Mouse (Mus musculus): ENCODE results near the gene Herpud1. TPM values are rescaled to one million over a fixed set of nuclear protein-coding genes. Genes with fewer than 3 reads are reported as not detected.

Gene Herpud1
- polyA plus RNA-seq, 1 experiment from 2014 or later = 105 TPM

DNA sequence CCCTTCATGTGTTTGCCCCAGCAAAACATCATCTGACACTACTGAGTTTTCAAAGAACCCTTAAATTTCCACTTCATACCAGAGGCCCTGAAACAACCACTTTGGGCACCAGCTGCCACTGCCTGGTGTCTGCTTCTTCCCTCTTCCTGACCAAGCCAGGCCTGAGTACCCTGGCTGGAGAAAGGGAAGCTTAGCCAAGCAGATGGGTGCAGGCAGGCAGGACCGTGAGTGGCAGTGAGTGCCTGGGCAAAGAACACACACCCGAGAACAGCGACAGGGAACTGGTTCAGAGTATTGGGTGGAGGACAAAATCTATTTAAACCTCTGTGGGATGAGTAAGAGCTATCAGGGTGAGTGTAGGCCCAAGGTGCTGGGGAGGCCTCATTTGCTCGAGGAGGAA is 42.2 kb downstream of the Herpud1 start:
- peaks cover 11% of the 10 kb centered on the region for H3K27me3 ChIP-seq (ENCODE audit: control insufficient read depth, insufficient read depth, low read length)

DNA sequence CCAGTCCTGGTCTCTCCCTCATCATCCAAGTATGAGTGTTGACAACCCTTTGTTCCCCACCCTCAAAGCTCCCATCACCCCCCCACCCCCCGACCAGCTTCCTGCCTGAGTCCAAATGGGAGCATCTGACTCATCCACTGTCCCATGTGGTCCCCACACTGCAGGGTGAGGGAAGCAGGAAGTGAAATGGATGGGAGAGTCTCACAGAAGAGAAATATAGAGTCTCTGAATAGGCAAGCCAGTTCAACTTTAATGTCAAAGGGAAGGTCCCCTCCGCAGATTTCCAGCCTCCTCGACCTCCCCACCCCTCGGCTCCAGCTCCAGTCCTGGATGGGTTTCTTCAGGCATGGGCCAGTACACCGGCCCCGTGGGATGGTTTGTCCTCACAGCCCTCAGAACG is 43.1 kb downstream of the Herpud1 start:
- Histone ChIP-seq H3K27ac (replicated peaks in 1 of 2; ENCODE audit: control insufficient read depth in 1 of 2, insufficient read depth in 1 of 2, low read depth in 2 of 2, low read length in 2 of 2) (no peak overlapping the region), H3K4me3 (ENCODE audit: control insufficient read depth in 1 of 2, insufficient read depth in 1 of 2, low read depth in 1 of 2, low read length in 2 of 2) (no peak overlapping the region), H3K36me3 (ENCODE audit: control insufficient read depth, insufficient read depth, low read length) (no peaks in the 10 kb centered on the region), H3K4me1 (ENCODE audit: control insufficient read depth in 2 of 2, insufficient read depth in 2 of 2, low read length in 2 of 2) (peaks cover 4 to 5% of the 10 kb centered on the region in 2 experiments), H3K27me3 (ENCODE audit: control insufficient read depth, insufficient read depth, low read length) (peaks cover 17% of the 10 kb centered on the region), H3K4me2 (ENCODE audit: low read length) (no peak overlapping the region), H3K9ac (ENCODE audit: low read length) (no peak overlapping the region), H3K9me3 (ENCODE audit: control insufficient read depth, low read length) (no peaks in the 10 kb centered on the region)
- 73% methylated on average over 7 of the region's 7 CpGs for WGBS
- ATAC-seq (ENCODE audit: insufficient number of reproducible peaks, insufficient read depth, low FRiP score, low read depth) = no peak

More for the DNA sequence above, 42.2 kb downstream of the Herpud1 start:
- 58% methylated on average over 4 of the region's 4 CpGs for WGBS
- no peaks in the 10 kb centered on the region for H3K36me3 ChIP-seq (ENCODE audit: control insufficient read depth, insufficient read depth, low read length)
- no peak for ATAC-seq (ENCODE audit: insufficient number of reproducible peaks, insufficient read depth, low FRiP score, low read depth)
- no peaks in the 10 kb centered on the region for H3K4me1 ChIP-seq (ENCODE audit: control insufficient read depth in 2 of 2, insufficient read depth in 2 of 2, low read length in 2 of 2)
- no peaks in the 10 kb centered on the region for H3K9me3 ChIP-seq (ENCODE audit: control insufficient read depth, low read length)
- no peak overlapping the region for H3K4me2 ChIP-seq (ENCODE audit: low read length)
- H3K9ac ChIP-seq (ENCODE audit: low read length) = no peak overlapping the region
- no peak overlapping the region for H3K4me3 ChIP-seq (ENCODE audit: control insufficient read depth in 1 of 2, insufficient read depth in 1 of 2, low read depth in 1 of 2, low read length in 2 of 2)
- H3K27ac ChIP-seq (replicated peaks in 1 of 2; ENCODE audit: control insufficient read depth in 1 of 2, insufficient read depth in 1 of 2, low read depth in 2 of 2, low read length in 2 of 2) = no peak overlapping the region

DNA sequence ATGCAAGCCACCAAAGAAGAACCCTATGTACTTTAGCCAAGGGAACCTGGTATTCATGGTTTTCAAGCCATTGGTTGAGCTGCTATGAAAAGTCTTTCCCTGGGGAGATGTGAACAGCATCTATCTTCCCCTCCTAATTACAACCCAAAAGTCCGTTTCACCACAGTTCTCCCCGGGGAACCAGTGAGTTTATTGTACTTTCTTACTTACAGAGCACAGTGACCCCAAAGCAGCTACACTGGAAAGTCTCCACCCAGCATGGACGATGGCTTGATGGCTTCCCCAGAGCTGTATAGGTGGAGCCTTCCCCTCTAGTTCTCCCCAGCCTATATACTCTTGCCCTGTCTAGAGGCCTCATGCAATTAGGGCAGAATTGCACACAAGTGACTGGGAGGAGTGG is 46.0 kb downstream of the Herpud1 start:
- Histone ChIP-seq H3K9ac (ENCODE audit: low read length) (no peak overlapping the region), H3K4me3 (ENCODE audit: control insufficient read depth in 1 of 2, insufficient read depth in 1 of 2, low read depth in 1 of 2, low read length in 2 of 2) (no peak overlapping the region), H3K4me1 (ENCODE audit: control insufficient read depth in 2 of 2, insufficient read depth in 2 of 2, low read length in 2 of 2) (peaks cover 4 to 5% of the 10 kb centered on the region in 2 experiments), H3K27me3 (ENCODE audit: control insufficient read depth, insufficient read depth, low read length) (peaks cover 25% of the 10 kb centered on the region), H3K36me3 (ENCODE audit: control insufficient read depth, insufficient read depth, low read length) (no peaks in the 10 kb centered on the region), H3K27ac (replicated peaks in 1 of 2; ENCODE audit: control insufficient read depth in 1 of 2, insufficient read depth in 1 of 2, low read depth in 2 of 2, low read length in 2 of 2) (no peak overlapping the region), H3K9me3 (ENCODE audit: control insufficient read depth, low read length) (no peaks in the 10 kb centered on the region), H3K4me2 (ENCODE audit: low read length) (no peak overlapping the region)
- ATAC-seq (ENCODE audit: insufficient number of reproducible peaks, insufficient read depth, low FRiP score, low read depth) = no peak
- 78% methylated on average over 3 of the region's 3 CpGs for WGBS

DNA sequence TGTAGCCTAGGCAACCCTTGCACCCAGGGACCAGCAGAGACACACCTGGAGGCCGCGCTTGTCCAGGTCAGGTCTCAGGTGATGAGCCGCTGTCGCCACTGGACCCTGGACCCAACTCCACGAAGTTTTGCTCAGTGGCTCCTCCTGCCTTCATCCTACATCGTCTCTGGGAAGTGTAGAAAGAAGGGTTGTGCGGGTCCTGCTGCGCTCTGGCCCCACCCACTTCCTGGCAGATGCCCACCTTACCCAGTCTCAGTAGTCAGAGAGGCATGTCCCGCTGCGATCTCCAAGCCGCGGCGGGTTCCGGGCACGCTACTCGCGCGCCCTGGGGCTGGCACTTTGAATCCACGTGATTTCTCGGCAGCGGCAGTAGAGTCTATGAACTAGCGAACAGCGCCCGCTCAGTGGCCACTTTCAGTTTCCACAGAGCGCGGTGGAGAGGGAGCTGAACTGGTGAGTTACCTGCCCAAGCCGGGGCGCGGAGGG is 47.8 kb downstream of the Herpud1 start, which contains the start of gene Nlrc5:
Nlrc5 (plus strand) TSS at position 376 of the 486 bp plus-strand sequence.
- Histone ChIP-seq H3K36me3 (ENCODE audit: control insufficient read depth, insufficient read depth, low read length) (no peaks in the 10 kb centered on the region), H3K27me3 (ENCODE audit: control insufficient read depth, insufficient read depth, low read length) (peaks cover 26% of the 10 kb centered on the region), H3K9me3 (ENCODE audit: control insufficient read depth, low read length) (no peaks in the 10 kb centered on the region), H3K9ac (ENCODE audit: low read length) (peak within 1 kb of the TSS; percentile 66), H3K4me3 (ENCODE audit: control insufficient read depth in 1 of 2, insufficient read depth in 1 of 2, low read depth in 1 of 2, low read length in 2 of 2) (peak within 1 kb of the TSS; percentile 48 to 68), H3K4me1 (ENCODE audit: control insufficient read depth in 2 of 2, insufficient read depth in 2 of 2, low read length in 2 of 2) (peaks cover 4 to 5% of the 10 kb centered on the region in 2 experiments), H3K27ac (replicated peaks in 1 of 2; ENCODE audit: control insufficient read depth in 1 of 2, insufficient read depth in 1 of 2, low read depth in 2 of 2, low read length in 2 of 2) (no peak within 1 kb of the TSS), H3K4me2 (ENCODE audit: low read length) (peak within 1 kb of the TSS; percentile 91)
- 2% methylated on average over 29 of the region's 29 CpGs for WGBS
- ATAC-seq (ENCODE audit: insufficient number of reproducible peaks, insufficient read depth, low FRiP score, low read depth) = no peak

DNA sequence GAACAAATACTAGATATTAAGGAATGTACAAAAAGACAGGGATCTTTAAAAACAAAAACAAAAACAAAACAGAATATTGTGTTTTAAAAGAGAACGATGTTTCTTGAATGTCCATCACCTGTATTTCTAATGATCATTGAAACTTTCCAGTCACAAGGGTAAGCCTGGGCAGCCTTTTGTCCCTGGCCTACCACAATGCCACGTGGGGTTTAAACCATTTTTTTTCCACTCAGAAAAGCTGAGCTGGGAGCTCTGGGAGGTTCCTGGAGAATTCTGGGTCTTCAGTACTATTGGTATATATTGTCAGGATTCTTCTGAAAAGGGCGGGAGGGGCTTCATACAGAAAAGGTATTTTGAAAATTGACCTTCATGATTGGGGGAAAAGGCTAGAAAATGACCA is 48.7 kb downstream of the Herpud1 start:
- H3K36me3 ChIP-seq (ENCODE audit: control insufficient read depth, insufficient read depth, low read length) = no peaks in the 10 kb centered on the region
- H3K27me3 ChIP-seq (ENCODE audit: control insufficient read depth, insufficient read depth, low read length) = peaks cover 26% of the 10 kb centered on the region
- H3K4me1 ChIP-seq (ENCODE audit: control insufficient read depth in 2 of 2, insufficient read depth in 2 of 2, low read length in 2 of 2) = peaks cover 4 to 5% of the 10 kb centered on the region in 2 experiments
- H3K27ac ChIP-seq (replicated peaks in 1 of 2; ENCODE audit: control insufficient read depth in 1 of 2, insufficient read depth in 1 of 2, low read depth in 2 of 2, low read length in 2 of 2) = no peak overlapping the region
- 77% methylated on average over 3 of the region's 3 CpGs for WGBS
- no peaks in the 10 kb centered on the region for H3K9me3 ChIP-seq (ENCODE audit: control insufficient read depth, low read length)
- no peak overlapping the region for H3K4me2 ChIP-seq (ENCODE audit: low read length)
- no peak overlapping the region for H3K9ac ChIP-seq (ENCODE audit: low read length)
- no peak overlapping the region for H3K4me3 ChIP-seq (ENCODE audit: control insufficient read depth in 1 of 2, insufficient read depth in 1 of 2, low read depth in 1 of 2, low read length in 2 of 2)
- ATAC-seq (ENCODE audit: insufficient number of reproducible peaks, insufficient read depth, low FRiP score, low read depth) = no peak

DNA sequence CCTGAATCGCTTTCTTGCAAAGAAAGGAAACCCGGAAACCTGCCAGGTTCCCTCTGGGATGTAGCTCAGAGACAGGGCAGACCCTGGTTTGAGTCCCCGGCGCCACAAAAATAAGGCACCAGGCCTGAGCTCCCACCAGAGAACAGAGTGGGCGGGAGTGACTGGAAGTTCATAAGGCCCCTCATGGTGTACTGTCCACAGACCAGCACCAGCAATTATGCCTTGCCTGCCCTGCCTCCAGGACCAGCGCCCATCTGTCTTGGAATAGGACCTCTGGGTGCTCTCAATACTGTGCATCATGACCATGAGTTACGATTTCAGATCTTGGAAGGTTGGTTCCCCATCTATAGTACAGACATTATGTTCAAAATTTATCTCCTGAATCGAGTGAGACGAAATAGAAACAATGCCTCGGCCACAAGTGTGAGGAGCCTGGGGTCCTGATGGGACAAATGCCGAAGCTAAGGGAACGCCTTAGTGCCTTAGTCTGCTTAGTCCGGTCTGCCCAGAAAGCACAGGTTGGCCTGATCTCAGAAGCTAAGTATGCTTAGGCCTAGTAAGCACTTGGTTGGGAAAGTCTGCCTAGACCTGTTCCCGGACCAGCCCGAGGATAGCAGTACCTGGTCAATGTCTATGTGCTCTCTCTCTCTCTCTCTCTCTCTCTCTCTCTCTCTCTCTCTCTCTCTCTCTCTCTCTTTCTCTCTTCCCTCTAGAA is 49.3 kb downstream of the Herpud1 start:
- H3K4me3 ChIP-seq (ENCODE audit: control insufficient read depth in 1 of 2, insufficient read depth in 1 of 2, low read depth in 1 of 2, low read length in 2 of 2) = no peak overlapping the region
- H3K9me3 ChIP-seq (ENCODE audit: control insufficient read depth, low read length) = no peaks in the 10 kb centered on the region
- H3K4me1 ChIP-seq (ENCODE audit: control insufficient read depth in 2 of 2, insufficient read depth in 2 of 2, low read length in 2 of 2) = peaks cover 4 to 5% of the 10 kb centered on the region in 2 experiments
- WGBS = 85% methylated on average over 15 of the region's 15 CpGs
- H3K4me2 ChIP-seq (ENCODE audit: low read length) = no peak overlapping the region
- no peak for ATAC-seq (ENCODE audit: insufficient number of reproducible peaks, insufficient read depth, low FRiP score, low read depth)
- H3K27me3 ChIP-seq (ENCODE audit: control insufficient read depth, insufficient read depth, low read length) = peaks cover 26% of the 10 kb centered on the region
- H3K9ac ChIP-seq (ENCODE audit: low read length) = no peak overlapping the region
- no peaks in the 10 kb centered on the region for H3K36me3 ChIP-seq (ENCODE audit: control insufficient read depth, insufficient read depth, low read length)
- H3K27ac ChIP-seq (replicated peaks in 1 of 2; ENCODE audit: control insufficient read depth in 1 of 2, insufficient read depth in 1 of 2, low read depth in 2 of 2, low read length in 2 of 2) = no peak overlapping the region

DNA sequence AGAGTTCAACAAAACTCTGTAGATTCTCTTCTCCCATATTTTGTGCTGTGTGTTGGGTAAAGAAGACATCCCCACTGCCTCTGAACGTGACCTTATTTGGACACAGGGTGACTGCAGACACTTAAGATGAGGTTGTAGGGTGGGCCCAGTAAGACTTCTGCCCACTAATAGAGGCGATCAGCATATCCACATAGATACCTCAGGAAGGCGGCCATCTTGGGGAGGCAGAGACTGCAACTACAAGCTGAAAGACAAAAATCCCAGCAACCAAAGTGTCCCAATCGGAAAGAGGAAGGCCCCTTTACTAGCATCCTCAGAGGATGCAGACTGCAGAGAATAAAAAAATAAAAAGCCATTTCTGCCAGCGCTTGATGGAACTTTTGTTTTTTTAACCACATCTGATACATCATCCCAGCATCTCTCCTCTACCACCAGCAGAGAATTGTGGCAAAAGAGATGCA is 49.9 kb downstream of the Herpud1 start:
- Histone ChIP-seq H3K27me3 (ENCODE audit: control insufficient read depth, insufficient read depth, low read length) (peaks cover 26% of the 10 kb centered on the region), H3K9ac (ENCODE audit: low read length) (no peak overlapping the region), H3K27ac (replicated peaks in 1 of 2; ENCODE audit: control insufficient read depth in 1 of 2, insufficient read depth in 1 of 2, low read depth in 2 of 2, low read length in 2 of 2) (no peak overlapping the region), H3K4me3 (ENCODE audit: control insufficient read depth in 1 of 2, insufficient read depth in 1 of 2, low read depth in 1 of 2, low read length in 2 of 2) (no peak overlapping the region), H3K36me3 (ENCODE audit: control insufficient read depth, insufficient read depth, low read length) (no peaks in the 10 kb centered on the region), H3K4me1 (ENCODE audit: control insufficient read depth in 2 of 2, insufficient read depth in 2 of 2, low read length in 2 of 2) (peaks cover 4 to 5% of the 10 kb centered on the region in 2 experiments), H3K4me2 (ENCODE audit: low read length) (no peak overlapping the region), H3K9me3 (ENCODE audit: control insufficient read depth, low read length) (no peaks in the 10 kb centered on the region)
- WGBS = 84% methylated on average over 5 of the region's 5 CpGs
- no peak for ATAC-seq (ENCODE audit: insufficient number of reproducible peaks, insufficient read depth, low FRiP score, low read depth)
